Mouse (Mus musculus) kidney, embryonic 16.5 days (tissue): ENCODE measurements around the gene Macrod1. TPM values are rescaled to one million over a fixed set of nuclear protein-coding genes. Genes with fewer than 3 reads are reported as not detected.

ENCODE experiments used
- ATAC-seq: fragments of 200-750 bp; cut with Nextera tagmentation; 2 replicates; pipeline ENCODE4 v1.8.0; 2017; ENCODE audit warnings: moderate TSS enrichment; ENCODE audit not compliant: low FRiP score, low TSS enrichment
- H3K27ac ChIP-seq: fragments of 300-500 bp; sonication (generic); 2 replicates; pipeline ENCODE4 v1.5.1; 2014; ENCODE audit warnings: low read length
- H3K27me3 ChIP-seq: fragments of 300-500 bp; sonication (generic); 2 replicates; pipeline ENCODE4 v1.6.1; 2014; ENCODE audit warnings: low read length, control low read depth, mixed read lengths; ENCODE audit not compliant: insufficient read depth
- H3K36me3 ChIP-seq: fragments of 300-500 bp; sonication (generic); 2 replicates; pipeline ENCODE4 v1.6.1; 2014; ENCODE audit warnings: low read length, control low read depth, mixed read lengths; ENCODE audit not compliant: insufficient read depth
- H3K4me1 ChIP-seq: fragments of 300-500 bp; sonication (generic); 2 replicates; pipeline ENCODE4 v1.6.1; 2014; ENCODE audit warnings: low read length, control low read depth, mixed read lengths; ENCODE audit not compliant: insufficient read depth
- H3K4me2 ChIP-seq: fragments of 300-500 bp; sonication (generic); replicated peaks from 2 replicates; pipeline ENCODE4 v1.6.1; 2014; ENCODE audit warnings: low read depth, low read length
- H3K4me3 ChIP-seq: fragments of 300-500 bp; sonication (generic); 2 replicates; pipeline ENCODE4 v1.5.1; 2014; ENCODE audit warnings: mild to moderate bottlenecking, low read length
- H3K9ac ChIP-seq: fragments of 300-500 bp; sonication (generic); replicated peaks from 2 replicates; pipeline ENCODE4 v1.6.1; 2014; ENCODE audit warnings: low read length
- H3K9me3 ChIP-seq: fragments of 300-500 bp; sonication (generic); 2 replicates; pipeline ENCODE4 v1.6.1; 2016; ENCODE audit warnings: low read length, control low read depth
- WGBS: fragments of 180-500 bp; shearing (Covaris S2); extraction: QIAGEN DNeasy Blood & Tissue Kit; methylation state at CpG from one replicate; pipeline ENCODE4 v1.1.7; 2014; 5-methylcytosine and 5-hydroxymethylcytosine counted together
- polyA plus RNA-seq: library from polyadenylated mRNA; unstranded; fragments of >200 nt; fragmentation: Nextera tagmentation; extraction: Ambion mirVana; gene quantifications from 2 replicates; pipeline ENCODE4 v1.2.1, GENCODE M21; 2015

Macrod1 gene
- polyA plus RNA-seq, 1 experiment from 2014 or later: 16.4 TPM

DNA sequence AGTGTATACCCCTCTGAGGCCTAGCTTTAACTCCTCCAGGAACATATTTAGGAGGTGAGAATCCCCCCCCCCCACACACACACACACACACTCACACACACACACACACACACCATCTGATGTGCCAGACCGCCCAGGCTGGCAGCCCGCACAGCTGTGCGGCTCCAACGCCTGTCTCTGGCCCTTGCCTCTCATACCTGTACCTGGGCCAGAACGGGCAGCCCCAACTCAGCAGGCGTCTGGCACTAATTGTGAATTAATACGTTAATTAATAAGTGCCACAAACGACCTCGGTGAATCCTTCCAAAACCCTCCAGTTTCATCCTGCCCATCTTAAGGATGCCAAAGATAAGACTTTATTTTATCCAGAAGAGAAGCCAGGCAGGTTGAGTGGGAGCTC is 76.8 kb downstream of the Macrod1 start:
- 84% methylated on average over 9 of the region's 9 CpGs for WGBS
- Histone ChIP-seq H3K4me1 (peaks cover 70% of the 10 kb centered on the region), H3K27me3 (peaks cover 21% of the 10 kb centered on the region)

DNA sequence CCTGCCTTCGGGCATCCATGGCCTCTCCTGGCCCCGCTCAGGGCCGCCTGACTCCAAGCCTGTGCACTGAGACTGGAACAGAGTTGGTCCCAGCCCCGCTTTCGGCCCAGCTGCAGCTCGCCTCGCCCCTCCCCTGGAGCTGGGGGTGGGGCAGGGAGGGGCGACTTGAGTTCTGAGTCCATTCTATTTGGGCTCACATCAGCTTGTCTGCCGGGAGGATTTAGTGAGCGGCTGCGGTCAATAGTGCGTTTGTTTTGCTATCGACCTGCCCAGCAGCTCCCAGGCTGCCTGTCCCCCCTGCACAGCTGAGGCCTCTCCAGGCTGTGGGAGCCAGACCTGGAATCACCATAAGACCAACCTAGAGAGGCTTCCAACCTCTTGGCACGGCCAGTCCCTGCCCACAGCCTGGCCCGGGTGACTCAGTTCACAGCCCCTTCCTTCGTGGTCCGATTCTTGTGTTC is 78.1 kb downstream of the Macrod1 start:
- Histone ChIP-seq H3K9ac (peak overlapping the region; percentile 37; the same call in 1 of the 2 replicates), H3K4me3 (no peak overlapping the region), H3K4me2 (peak overlapping the region; percentile 16), H3K36me3 (no peaks in the 10 kb centered on the region), H3K9me3 (no peaks in the 10 kb centered on the region), H3K4me1 (peaks cover 70% of the 10 kb centered on the region), H3K27ac (peak overlapping the region; percentile 94), H3K27me3 (peaks cover 16% of the 10 kb centered on the region)
- ATAC-seq: no peak
- WGBS: 7% methylated on average over 17 of the region's 17 CpGs

More for the DNA sequence above, 76.8 kb downstream of the Macrod1 start:
- Histone ChIP-seq H3K36me3 (no peaks in the 10 kb centered on the region), H3K4me2 (no peak overlapping the region), H3K4me3 (no peak overlapping the region), H3K9me3 (no peaks in the 10 kb centered on the region), H3K27ac (peak overlapping the region; percentile 94; the same call in 1 of the 2 replicates), H3K9ac (no peak overlapping the region)
- ATAC-seq: no peak

GRCm38 (mm10) chr19:7135525-7135924 is 78.9 kb downstream of the Macrod1 start:
- Histone ChIP-seq H3K9ac (0 out of 2 replicates have a peak overlapping the region, but pooled peaks have one; percentile 50), H3K4me2 (peak overlapping the region; percentile 32; the same call in 1 of the 2 replicates), H3K27me3 (peaks cover 21% of the 10 kb centered on the region), H3K4me3 (no peak overlapping the region), H3K9me3 (no peaks in the 10 kb centered on the region), H3K27ac (peak overlapping the region; percentile 94), H3K36me3 (no peaks in the 10 kb centered on the region), H3K4me1 (peaks cover 77% of the 10 kb centered on the region)
- 1% methylated on average over 9 of the region's 9 CpGs for WGBS
- peak; percentile 89 for ATAC-seq

DNA sequence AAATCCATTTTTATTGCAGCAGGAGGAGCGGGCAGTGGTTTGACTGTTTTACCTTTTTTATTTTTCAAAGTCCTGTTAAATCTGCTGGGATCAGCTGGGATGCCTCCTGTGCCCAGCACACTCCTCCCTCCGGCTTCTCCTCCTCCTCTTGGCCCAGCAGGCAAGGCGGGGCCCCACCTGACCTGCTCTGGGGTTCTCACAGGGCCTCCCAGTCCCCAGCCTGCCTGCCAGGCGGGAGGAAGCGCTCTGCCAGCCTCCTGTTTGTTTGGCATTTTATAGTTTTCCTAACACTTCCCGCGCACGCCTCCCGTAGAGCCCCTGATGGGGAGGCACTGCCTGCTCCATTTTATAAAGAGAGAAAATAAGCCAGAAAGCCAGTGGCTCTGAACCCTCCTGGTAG is 79.4 kb downstream of the Macrod1 start:
- Histone ChIP-seq H3K4me3 (peak overlapping the region; percentile 7; the same call in 1 of the 2 replicates), H3K9ac (peak overlapping the region; percentile 50), H3K36me3 (no peaks in the 10 kb centered on the region), H3K4me2 (peak overlapping the region; percentile 32; the same call in 1 of the 2 replicates), H3K9me3 (no peaks in the 10 kb centered on the region), H3K27ac (peak overlapping the region; percentile 94), H3K4me1 (peaks cover 77% of the 10 kb centered on the region), H3K27me3 (peaks cover 21% of the 10 kb centered on the region)
- peak; percentile 72 for ATAC-seq
- 3% methylated on average over 9 of the region's 9 CpGs for WGBS

GRCm38 (mm10) chr19:7136714-7137498 is 80.3 kb downstream of the Macrod1 start:
- Histone ChIP-seq H3K36me3 (no peaks in the 10 kb centered on the region), H3K4me3 (no peak overlapping the region; the same call in 1 of the 2 replicates), H3K9ac (peak overlapping the region; percentile 50), H3K9me3 (no peaks in the 10 kb centered on the region), H3K4me1 (peaks cover 80% of the 10 kb centered on the region), H3K27ac (peak overlapping the region; percentile 94), H3K27me3 (peaks cover 25% of the 10 kb centered on the region), H3K4me2 (peak overlapping the region; percentile 32)
- 23% methylated on average over 14 of the region's 14 CpGs for WGBS
- peak; percentile 43 for ATAC-seq

DNA sequence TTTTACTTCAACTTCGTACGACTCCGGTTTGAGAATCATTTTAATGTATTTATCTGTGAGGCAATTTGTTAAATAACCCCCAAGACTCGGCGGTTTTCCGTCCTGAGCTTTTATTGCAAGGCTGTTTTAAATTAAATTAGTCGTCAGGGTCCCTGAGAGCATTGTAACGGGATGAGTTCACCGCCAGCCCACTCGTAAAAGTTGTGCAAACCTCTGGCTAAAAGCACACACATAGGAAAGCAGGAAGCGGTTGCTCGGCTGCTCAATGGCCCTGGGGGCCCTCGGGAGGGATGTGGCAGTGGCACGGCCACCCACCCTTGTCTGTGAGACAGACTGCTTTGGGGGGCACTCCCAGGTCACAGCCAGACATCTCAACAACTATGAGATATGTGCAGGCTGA is 81.7 kb downstream of the Macrod1 start:
- Histone ChIP-seq H3K9ac (0 out of 2 replicates have a peak overlapping the region, but pooled peaks have one; percentile 11), H3K9me3 (no peaks in the 10 kb centered on the region), H3K4me3 (no peak overlapping the region), H3K36me3 (no peaks in the 10 kb centered on the region), H3K27me3 (peaks cover 20% of the 10 kb centered on the region), H3K4me2 (no peak overlapping the region), H3K27ac (no peak overlapping the region), H3K4me1 (peaks cover 87% of the 10 kb centered on the region)
- WGBS: 24% methylated on average over 14 of the region's 14 CpGs
- ATAC-seq: no peak

DNA sequence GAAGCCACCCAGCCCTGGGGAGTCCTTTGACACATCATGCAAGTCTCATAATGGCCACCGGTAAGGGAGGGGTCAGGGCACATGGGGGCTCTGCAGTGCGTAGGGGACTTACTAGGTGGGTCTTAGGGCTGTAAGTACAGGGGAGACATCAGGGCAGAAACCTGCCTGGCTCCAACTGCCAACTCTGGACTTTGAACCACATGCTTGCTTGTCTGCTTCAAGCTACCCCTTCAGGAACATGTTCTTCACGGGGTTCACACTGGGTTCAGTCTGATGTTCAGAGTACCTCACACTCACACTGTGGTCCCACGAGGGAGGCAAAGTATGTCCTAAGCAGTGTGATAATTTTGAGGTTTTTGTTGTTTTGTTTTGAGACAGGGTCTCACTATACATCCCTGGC is 82.7 kb downstream of the Macrod1 start:
- Histone ChIP-seq H3K9ac (no peak overlapping the region), H3K27ac (no peak overlapping the region), H3K27me3 (peaks cover 22% of the 10 kb centered on the region), H3K4me3 (no peak overlapping the region), H3K36me3 (no peaks in the 10 kb centered on the region), H3K4me1 (peaks cover 87% of the 10 kb centered on the region), H3K4me2 (no peak overlapping the region), H3K9me3 (no peaks in the 10 kb centered on the region)
- no peak for ATAC-seq
- 47% methylated on average over 4 of the region's 4 CpGs for WGBS

DNA sequence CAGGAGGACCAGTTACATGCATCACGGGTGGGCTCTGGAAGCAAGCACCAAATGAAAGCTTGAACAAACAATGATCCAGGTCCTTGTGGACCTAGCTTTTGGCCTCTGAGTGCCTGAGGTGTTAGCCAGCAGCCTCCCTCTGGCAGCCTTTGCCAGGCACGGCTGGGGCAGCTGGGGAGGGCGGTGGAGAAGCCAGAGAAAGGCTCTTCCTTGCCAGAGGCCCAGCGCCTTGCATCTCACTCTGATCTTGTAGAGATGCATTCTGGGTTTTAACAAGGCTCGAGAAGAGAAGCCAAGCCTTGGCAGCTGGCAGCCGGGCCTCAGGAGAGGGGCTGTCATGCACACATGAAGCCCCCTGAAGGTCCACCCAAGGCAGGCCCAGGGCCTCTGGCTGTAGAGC is 83.8 kb downstream of the Macrod1 start:
- 78% methylated on average over 6 of the region's 6 CpGs for WGBS
- Histone ChIP-seq H3K4me1 (peaks cover 77% of the 10 kb centered on the region), H3K27me3 (peaks cover 26% of the 10 kb centered on the region), H3K36me3 (no peaks in the 10 kb centered on the region), H3K4me3 (no peak overlapping the region), H3K9me3 (no peaks in the 10 kb centered on the region), H3K4me2 (no peak overlapping the region), H3K27ac (no peak overlapping the region), H3K9ac (peak overlapping the region; percentile 18; the same call in 1 of the 2 replicates)
- no peak for ATAC-seq

DNA sequence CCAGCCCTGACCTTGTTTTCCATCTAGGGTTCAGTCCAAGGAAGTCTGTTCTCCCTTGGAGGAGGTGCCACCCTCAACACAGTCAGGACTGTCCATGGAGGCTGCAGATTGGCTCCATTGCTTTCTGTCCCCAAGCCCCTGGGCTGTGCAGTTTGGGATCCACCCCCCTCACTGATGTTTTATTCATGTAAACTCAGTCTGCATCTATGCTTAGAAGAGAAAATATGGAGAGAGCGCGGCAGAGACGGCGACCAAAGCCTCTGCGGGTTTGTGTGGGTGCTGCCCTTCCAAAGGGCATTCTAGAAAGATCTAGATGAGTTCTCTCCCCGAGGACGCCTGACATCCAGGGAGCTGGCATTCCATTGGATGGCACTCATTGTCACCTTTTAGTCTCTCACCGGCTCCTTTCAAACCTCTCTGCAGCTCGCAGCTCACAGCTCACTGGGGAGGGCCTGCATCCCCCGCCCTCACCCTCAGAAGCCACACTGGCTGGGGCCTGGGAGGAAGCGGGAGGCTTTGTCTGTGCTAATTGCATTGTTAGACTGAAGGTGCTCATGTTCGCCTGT is 84.3 kb downstream of the Macrod1 start:
- H3K4me1 ChIP-seq: peaks cover 71% of the 10 kb centered on the region
- H3K4me2 ChIP-seq: no peak overlapping the region
- no peak for ATAC-seq
- peaks cover 31% of the 10 kb centered on the region for H3K27me3 ChIP-seq
- H3K4me3 ChIP-seq: no peak overlapping the region
- no peaks in the 10 kb centered on the region for H3K36me3 ChIP-seq
- 68% methylated on average over 12 of the region's 12 CpGs for WGBS
- H3K9me3 ChIP-seq: no peaks in the 10 kb centered on the region
- no peak overlapping the region for H3K9ac ChIP-seq
- no peak overlapping the region for H3K27ac ChIP-seq
